Mouse (Mus musculus) T-helper 17 cell (primary cell): ENCODE measurements around the gene Alyref.
"Not testable (repeated sequence)": the region's sequence is repeated elsewhere in the genome, so short reads cannot be mapped to it uniquely, and the experiment has no call there.

Experiments used
- in situ Hi-C, 2 experiments: fragments of 300-600 bp; cut with MboI, MseI; formaldehyde crosslinking; loops; 1 replicate in 1 of 2; 2 replicates in 1 of 2; pipeline ENCODE4 v1.15.1; 2025; ENCODE audit warnings: high pct_unique_total_duplicates in 2 of 2

Alyref gene

DNA sequence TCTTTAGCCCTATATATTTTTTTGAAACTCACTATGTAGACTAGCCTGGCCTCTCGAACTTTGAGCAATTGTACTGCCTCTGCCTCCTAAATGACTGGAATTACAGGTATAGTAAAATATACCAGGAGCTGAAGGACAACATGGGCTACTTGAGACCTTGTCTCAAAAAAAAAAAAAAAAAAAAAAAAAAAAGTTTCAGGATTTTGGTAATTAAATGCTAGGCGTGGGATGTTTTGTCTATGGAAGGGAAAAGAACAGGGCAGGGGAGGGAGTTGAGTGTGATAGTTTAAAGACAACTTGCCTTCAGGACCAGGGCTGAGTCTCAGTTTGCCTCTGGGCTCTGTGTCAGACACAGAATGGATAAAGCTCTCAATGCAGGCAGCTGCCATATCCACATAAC is 23.1 kb downstream of the Alyref start:
- in situ Hi-C loops: no loop called here

DNA sequence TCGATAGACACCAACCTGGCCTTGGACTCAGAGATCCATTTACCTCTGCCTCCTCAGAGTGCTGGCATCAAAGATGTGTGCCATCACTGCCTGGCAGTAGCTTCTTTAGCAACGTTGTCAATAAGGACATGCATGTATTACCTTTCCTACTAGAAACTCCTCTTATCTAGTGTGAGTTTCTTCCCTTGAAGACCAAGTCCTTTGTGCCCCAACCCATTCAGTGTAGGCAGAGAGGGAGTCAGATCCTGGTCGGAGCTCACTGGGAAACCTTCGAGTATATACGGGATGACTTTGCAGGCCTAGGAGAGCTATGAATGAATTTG is 23.9 kb downstream of the Alyref start:
- in situ Hi-C loops: loop anchor here in 1 of 2 experiments (5.0 kb wide), 1 partner anchor 87 kb away; no protein-coding TSS in a partner anchor

GRCm38 (mm10) chr11:120573585-120574277 is 24.4 kb downstream of the Alyref start:
- in situ Hi-C loops: loop anchor here in 1 of 2 experiments (5.0 kb wide), 1 partner anchor 86 kb away; no protein-coding TSS in a partner anchor

GRCm38 (mm10) chr11:120572752-120573584 is 25.2 kb downstream of the Alyref start, which contains the start of gene P4hb:
P4hb (minus strand) TSS chr11:120573253.
- in situ Hi-C loops: loop anchor here in 1 of 2 experiments (5.0 kb wide), 1 partner anchor 86 kb away; no protein-coding TSS in a partner anchor

DNA sequence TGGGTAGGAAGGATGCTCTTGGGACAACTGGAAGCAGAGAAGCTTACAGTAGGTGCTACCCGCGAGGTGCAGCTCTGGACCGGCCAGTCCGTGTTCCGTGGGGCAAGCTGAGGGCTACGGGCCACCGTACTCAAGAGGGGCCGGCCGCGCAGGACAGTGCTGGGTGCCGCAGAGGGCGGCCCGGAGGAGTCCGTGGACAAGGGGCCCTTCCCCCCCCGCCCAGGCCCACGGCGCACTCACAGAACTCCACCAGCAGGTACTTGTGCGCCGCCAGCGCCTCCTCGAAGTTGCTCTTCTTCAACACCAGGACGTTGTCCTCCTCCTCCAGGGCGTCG is 25.8 kb downstream of the Alyref start:
- in situ Hi-C loops: loop anchor here in 1 of 2 experiments (5.0 kb wide), 1 partner anchor 85 kb away; no protein-coding TSS in a partner anchor

- in situ Hi-C loops: loop anchor here in 1 of 2 experiments (5.0 kb wide), 1 partner anchor 85 kb away; no protein-coding TSS in a partner anchor
These were observed 26.3 kb downstream of the Alyref start for GRCm38 (mm10) chr11:120571754-120572416.

- in situ Hi-C loops: loop anchor here in 1 of 2 experiments (5.0 kb wide), 1 partner anchor 84 kb away; no protein-coding TSS in a partner anchor
These were observed 27.0 kb downstream of the Alyref start for GRCm38 (mm10) chr11:120571122-120571521.

- in situ Hi-C loops: no loop called here
These were observed 29.8 kb downstream of the Alyref start for GRCm38 (mm10) chr11:120568324-120568723.

DNA sequence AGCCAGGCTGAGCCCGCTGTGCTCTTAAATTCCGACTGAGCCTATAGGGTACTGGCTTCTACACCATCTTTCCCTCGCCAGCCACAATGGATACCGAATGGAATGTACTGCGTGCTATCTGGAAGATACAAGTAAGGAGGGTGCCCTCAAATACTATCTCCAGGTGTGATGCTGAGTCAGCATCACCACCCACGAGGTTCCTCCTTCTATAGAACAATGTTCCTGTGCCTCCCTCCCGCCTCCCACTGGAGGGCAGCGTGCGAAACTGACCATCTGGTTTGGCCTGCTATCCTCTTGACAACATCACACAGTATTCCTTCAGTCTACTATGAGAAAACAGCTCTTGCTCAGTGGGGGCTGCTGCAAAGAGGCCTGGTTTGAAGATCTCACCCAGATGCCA is 33.1 kb downstream of the Alyref start:
- in situ Hi-C loops: no loop called here

- in situ Hi-C loops: no loop called here
These were observed 35.2 kb downstream of the Alyref start for GRCm38 (mm10) chr11:120562949-120563348.

- in situ Hi-C loops: no loop called here
These were observed 37.0 kb downstream of the Alyref start for GRCm38 (mm10) chr11:120560952-120561728.

DNA sequence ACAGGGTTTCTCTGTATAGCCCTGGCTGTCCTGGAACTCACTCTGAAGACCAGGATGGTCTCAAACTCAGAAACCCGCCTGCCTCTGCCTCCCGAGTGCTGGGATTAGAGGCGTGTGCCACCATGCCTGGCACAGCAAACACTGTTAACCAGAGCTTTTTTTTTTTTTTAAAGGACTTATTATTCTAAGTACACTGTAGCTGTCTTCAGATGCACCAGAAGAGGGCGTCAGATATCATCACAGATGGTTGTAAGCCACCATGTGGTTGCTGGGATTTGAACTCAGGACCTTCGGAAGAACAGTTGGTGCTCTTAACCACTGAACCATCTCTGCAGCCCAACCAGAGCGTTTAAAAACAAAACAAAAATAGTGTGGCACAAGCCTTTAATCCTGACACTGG is 39.3 kb downstream of the Alyref start:
- in situ Hi-C loops: not testable (repeated sequence)

- in situ Hi-C loops: no loop called here
These were observed 42.9 kb downstream of the Alyref start for GRCm38 (mm10) chr11:120555260-120555659.

DNA sequence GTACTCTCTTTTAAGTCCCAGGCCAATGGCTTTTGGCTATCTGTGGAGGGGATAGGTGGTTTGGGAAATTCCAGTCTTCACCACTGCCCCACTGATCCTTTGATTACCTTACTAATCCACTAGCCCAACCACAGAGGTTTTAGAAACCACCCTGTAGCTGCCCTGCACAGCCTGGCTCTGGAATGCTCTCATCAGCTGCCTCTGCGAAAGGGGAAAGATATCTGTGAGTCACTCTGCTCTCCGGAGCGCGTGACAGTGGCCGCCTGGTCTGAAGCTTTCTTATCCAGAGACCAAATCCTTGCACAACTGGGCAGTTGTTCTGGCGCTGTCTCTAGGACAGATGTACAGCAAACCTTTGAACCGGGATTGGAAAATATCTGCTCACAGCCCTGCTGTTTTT is 43.3 kb downstream of the Alyref start:
- in situ Hi-C loops: no loop called here

GRCm38 (mm10) chr11:120552736-120553135 is 45.4 kb downstream of the Alyref start:
- in situ Hi-C loops: no loop called here

GRCm38 (mm10) chr11:120550810-120551440 is 47.2 kb downstream of the Alyref start, which contains the start of gene Ppp1r27:
Ppp1r27 (minus strand) TSS chr11:120551132.
- in situ Hi-C loops: no loop called here

DNA sequence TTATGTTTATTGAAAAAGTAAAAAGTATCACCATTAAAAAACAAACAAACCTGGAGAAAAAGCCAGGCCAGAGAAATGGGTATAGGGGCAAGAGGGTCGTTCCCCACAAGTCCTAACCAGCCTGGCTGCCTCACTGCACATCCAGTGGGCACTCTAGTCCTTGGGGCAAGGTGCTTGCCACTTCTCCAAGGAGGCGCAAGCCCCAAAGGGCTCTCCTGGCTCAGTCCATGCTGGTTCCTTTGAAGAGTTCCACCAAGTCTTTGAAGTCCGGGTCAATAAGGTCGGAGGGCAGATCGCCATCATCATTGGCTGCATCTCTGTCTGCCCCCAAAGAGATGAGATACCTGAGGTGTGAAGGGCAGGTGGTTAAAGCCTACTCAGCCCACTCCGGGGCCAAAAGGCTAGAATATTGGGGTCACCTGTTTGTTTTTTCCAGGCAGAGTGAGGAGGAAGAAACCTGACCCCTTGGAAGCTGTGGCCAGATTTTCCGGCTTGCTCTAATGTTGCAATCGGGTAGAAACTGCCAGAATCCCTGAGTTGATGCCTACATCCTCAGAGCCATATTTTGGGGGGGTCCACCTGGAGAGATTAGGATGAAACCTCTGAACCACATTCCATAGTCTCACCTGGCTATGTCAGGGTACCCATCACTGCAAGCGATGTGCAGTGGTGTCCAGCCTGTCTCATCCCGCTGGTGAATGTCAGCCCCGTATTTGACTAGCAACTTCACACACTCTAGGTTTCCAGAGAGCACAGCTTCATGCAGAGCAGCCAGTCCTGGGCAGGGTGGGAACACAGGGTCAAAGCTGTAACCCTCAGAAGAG is 48.0 kb downstream of the Alyref start:
- in situ Hi-C loops: no loop called here

DNA sequence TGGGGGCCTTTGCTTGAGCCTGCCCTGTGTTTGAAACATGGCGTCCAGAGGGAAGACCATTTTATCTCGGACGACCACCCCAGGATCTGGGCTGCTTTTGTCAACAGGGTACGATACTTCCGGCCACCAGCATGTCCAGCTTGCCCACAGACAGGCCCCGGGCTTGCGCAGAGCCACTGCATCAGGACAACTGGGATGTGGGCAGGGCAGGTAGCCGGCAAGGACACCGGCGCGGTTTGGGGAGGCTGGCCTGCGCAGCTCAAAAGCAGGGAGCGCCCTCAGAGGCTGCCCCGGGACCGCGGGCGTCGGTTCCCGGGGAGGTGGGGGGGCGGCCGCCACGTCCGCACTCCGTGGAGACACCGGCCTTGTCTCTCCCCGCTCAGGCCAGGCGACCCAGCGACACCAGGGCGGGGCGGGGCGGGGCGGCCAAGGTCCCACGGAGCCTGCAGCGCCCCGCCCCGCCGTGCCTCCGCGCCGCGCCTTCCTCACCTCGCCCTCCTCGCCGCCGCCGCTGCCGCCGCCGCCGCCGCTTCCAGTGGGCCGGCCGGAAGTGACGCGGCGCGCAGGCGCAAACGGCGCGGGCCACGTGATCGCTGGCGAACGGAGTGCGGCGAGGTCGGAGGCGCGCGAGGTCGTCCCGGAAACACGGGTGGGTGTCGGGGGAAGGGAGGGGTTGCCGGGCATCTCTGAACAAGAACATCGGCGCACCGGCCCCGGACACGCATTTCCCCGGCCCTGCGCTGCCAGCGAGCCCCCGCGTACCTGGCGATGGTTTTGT is 48.8 kb downstream of the Alyref start, which contains the start of gene Mcrip1:
Gene Mcrip1, minus strand, starts transcription at position 560 of the 778 bp plus-strand sequence.
- in situ Hi-C loops: no loop called here

GRCm38 (mm10) chr11:120548786-120549167 is 49.4 kb downstream of the Alyref start:
- in situ Hi-C loops: no loop called here
